ENCODE assay signal across 9 mouse cellular contexts in genomic region chr19:32181721-32182394, GRCm38 (mm10).
DNase-seq lines count a peak whose midpoint lies in the region; ATAC-seq lines count a peak whose summit lies in the region.
"Had no signal": no experiment of that assay in that cellular context is flagged by ENCODE, and none has a peak within 500 bp of the region (broad histone marks: within the 10 kb centered on the region; RNA-seq: fewer than 3 reads in every experiment).

No protein-coding gene starts in this region.

- peak overlapping the region; percentile 72 for H3K27ac ChIP-seq in kidney, embryonic 16.5 days (ENCODE audit: low read length)
- peak overlapping the region; percentile 30 for H3K27ac ChIP-seq in embryonic facial prominence, embryonic 10.5 days (replicated peaks)
- H3K27ac ChIP-seq in macrophage = peak overlapping the region; percentile 90
- H3K27ac ChIP-seq in midbrain, embryonic 15.5 days = no peak overlapping the region

- ATAC-seq in kidney, embryonic 16.5 days (ENCODE audit: low FRiP score, low TSS enrichment) = no peak
- no peak for ATAC-seq in monocyte, adult 5-6 weeks (replicated peaks; ENCODE audit: insufficient number of reproducible peaks, low FRiP score, low TSS enrichment, poor library complexity, severe bottlenecking)
- no peak for ATAC-seq in midbrain, embryonic 15.5 days (replicated peaks)

- no peak overlapping the region for H3K9ac ChIP-seq in kidney, embryonic 16.5 days (replicated peaks; ENCODE audit: low read length)
- H3K9ac ChIP-seq in midbrain, embryonic 15.5 days = no peak overlapping the region

- WGBS in kidney, embryonic 16.5 days = 74% methylated on average over 12 of the region's 12 CpGs
- WGBS in embryonic facial prominence, embryonic 10.5 days = 84% methylated on average over 12 of the region's 12 CpGs
- WGBS in macrophage (ENCODE audit: missing documents) = 33% methylated on average over 12 of the region's 12 CpGs
- WGBS in midbrain, embryonic 15.5 days = 90% methylated on average over 12 of the region's 12 CpGs

- no peaks in the 10 kb centered on the region for H3K27me3 ChIP-seq in kidney, embryonic 16.5 days (ENCODE audit: insufficient read depth, low read length)
- H3K27me3 ChIP-seq in embryonic facial prominence, embryonic 10.5 days (replicated peaks; ENCODE audit: low read depth, poor library complexity, severe bottlenecking) = no peaks in the 10 kb centered on the region
- H3K27me3 ChIP-seq in midbrain, embryonic 15.5 days (replicated peaks) = no peaks in the 10 kb centered on the region

- peaks cover 76% of the 10 kb centered on the region for H3K79me2 ChIP-seq in macrophage (ENCODE audit: inconsistent target)

- no peak overlapping the region for H3K4me2 ChIP-seq in kidney, embryonic 16.5 days (replicated peaks; ENCODE audit: low read depth, low read length)
- H3K4me2 ChIP-seq in midbrain, embryonic 15.5 days = no peak overlapping the region

- no peaks in the 10 kb centered on the region for H3K36me3 ChIP-seq in kidney, embryonic 16.5 days (ENCODE audit: insufficient read depth, low read length)
- H3K36me3 ChIP-seq in embryonic facial prominence, embryonic 10.5 days (replicated peaks) = no peaks in the 10 kb centered on the region
- no peaks in the 10 kb centered on the region for H3K36me3 ChIP-seq in macrophage (ENCODE audit: inconsistent target)
- H3K36me3 ChIP-seq in midbrain, embryonic 15.5 days (replicated peaks) = no peaks in the 10 kb centered on the region

- H3K4me1 ChIP-seq in kidney, embryonic 16.5 days (ENCODE audit: insufficient read depth, low read length) = peaks cover 47% of the 10 kb centered on the region
- H3K4me1 ChIP-seq in embryonic facial prominence, embryonic 10.5 days = peaks cover 16% of the 10 kb centered on the region
- H3K4me1 ChIP-seq in midbrain, embryonic 15.5 days = no peaks in the 10 kb centered on the region

- no peak for DNase-seq in kidney, postnatal 4 days
- DNase-seq in embryonic facial prominence, embryonic 10.5 days (ENCODE audit: low spot score) = no peak
- peak; percentile 49 for DNase-seq in induced T-regulatory cell, adult 2 months (ENCODE audit: low read depth)
- DNase-seq in layer of hippocampus, adult 9-10 months (ENCODE audit: low spot score) = no peak
- DNase-seq: cerebellum, adult 11-12 months had no signal

- H3K4me3 ChIP-seq in kidney, embryonic 16.5 days (ENCODE audit: low read length) = no peak overlapping the region
- no peak overlapping the region for H3K4me3 ChIP-seq in embryonic facial prominence, embryonic 10.5 days
- H3K4me3 ChIP-seq in macrophage (ENCODE audit: inconsistent target) = no peak overlapping the region
- H3K4me3 ChIP-seq in midbrain, embryonic 15.5 days = no peak overlapping the region

- H3K9me3 ChIP-seq in kidney, embryonic 16.5 days (ENCODE audit: low read length) = no peaks in the 10 kb centered on the region
- no peaks in the 10 kb centered on the region for H3K9me3 ChIP-seq in embryonic facial prominence, embryonic 10.5 days
- H3K9me3 ChIP-seq in midbrain, embryonic 15.5 days = no peaks in the 10 kb centered on the region
